Mouse (Mus musculus): Measurements from ENCODE around the gene Styk1.

GRCm38 (mm10) chr6:131262778-131263177, 90.6 kb downstream of the Styk1 start:
- TF ChIP-seq CTCF (IDR thresholded peaks at IDR 0.05; ENCODE audit: insufficient read depth, low read depth, low read length), result no peak
- TF ChIP-seq POLR2A (IDR thresholded peaks at IDR 0.05; ENCODE audit: insufficient read depth, low read depth, low read length), result no peak

Data from olfactory bulb, adult 2 months (tissue).